Mouse (Mus musculus): ENCODE data around the gene Rbfox1.

The Rbfox1 gene

GRCm38 (mm10) chr16:5992045-5993011 lies 107.2 kb downstream of the Rbfox1 start:
- in situ Hi-C loops (cut with MseI, MboI): no loop called here

- in situ Hi-C loops (cut with MseI, MboI): no loop called here
These were observed 112.0 kb downstream of the Rbfox1 start for GRCm38 (mm10) chr16:5997136-5997535.

GRCm38 (mm10) chr16:5997651-5998050 lies 112.5 kb downstream of the Rbfox1 start:
- in situ Hi-C loops (cut with MseI, MboI): no loop called here

DNA sequence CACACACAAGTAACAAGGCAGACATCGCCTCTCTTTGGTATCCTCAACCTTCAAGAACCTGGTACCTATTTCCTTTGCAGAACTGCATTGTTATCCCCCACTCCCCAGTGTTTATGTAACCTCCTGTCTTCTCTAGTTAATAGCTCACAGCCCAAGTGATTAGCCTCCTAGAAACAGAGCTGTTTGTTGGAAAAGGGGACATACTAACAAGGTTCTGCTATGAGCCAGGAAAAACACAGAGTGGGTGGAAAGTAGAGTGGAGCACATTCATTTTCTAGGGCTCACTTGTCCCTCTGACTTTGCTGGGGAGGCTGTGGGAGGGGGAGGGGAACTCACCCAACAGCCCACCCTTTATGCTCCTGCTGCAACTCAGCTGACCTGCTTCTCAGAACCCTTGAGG lies 114.9 kb downstream of the Rbfox1 start:
- in situ Hi-C loops (cut with MseI, MboI): no loop called here

GRCm38 (mm10) chr16:6006996-6007395 lies 121.8 kb downstream of the Rbfox1 start:
- in situ Hi-C loops (cut with MseI, MboI): no loop called here

- in situ Hi-C loops (cut with MseI, MboI): loop anchor here in 1 of 2 experiments (10.0 kb wide), 1 partner anchor 128 kb away; the partner anchor contains the start of gene Rbfox1
These were observed 127.7 kb downstream of the Rbfox1 start for GRCm38 (mm10) chr16:6012853-6013252.

GRCm38 (mm10) chr16:6018639-6019038 lies 133.5 kb downstream of the Rbfox1 start:
- in situ Hi-C loops (cut with MseI, MboI): loop anchor here in 1 of 2 experiments (10.0 kb wide), 1 partner anchor 134 kb away; the partner anchor contains the start of gene Rbfox1

DNA sequence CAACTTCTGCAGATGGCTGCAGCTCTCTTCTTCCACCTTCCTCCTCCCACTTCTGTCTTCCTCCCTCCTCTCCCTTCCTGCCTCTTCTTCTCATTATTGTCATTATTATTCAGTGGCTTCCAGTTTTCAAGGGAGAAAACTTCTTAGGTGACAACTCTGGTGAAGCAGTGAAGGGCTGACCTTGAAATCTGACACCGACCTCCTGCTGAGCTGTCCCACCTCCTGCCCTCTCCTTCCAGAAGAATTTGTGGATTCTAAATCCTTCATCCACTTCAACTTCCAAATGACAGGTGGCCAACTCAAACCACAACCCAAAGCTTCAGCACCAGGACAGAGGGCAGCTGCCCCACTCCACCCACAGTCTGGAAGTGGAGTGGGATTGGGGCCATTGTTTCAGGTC lies 134.2 kb downstream of the Rbfox1 start:
- in situ Hi-C loops (cut with MseI, MboI): loop anchor here in 1 of 2 experiments (10.0 kb wide), 1 partner anchor 135 kb away; the partner anchor contains the start of gene Rbfox1

GRCm38 (mm10) chr16:6031280-6031679 lies 146.1 kb downstream of the Rbfox1 start:
- in situ Hi-C loops (cut with MseI, MboI): no loop called here

- in situ Hi-C loops (cut with MseI, MboI): no loop called here
These were observed 147.4 kb downstream of the Rbfox1 start for GRCm38 (mm10) chr16:6032563-6032962.

- in situ Hi-C loops (cut with MseI, MboI): no loop called here
These were observed 149.7 kb downstream of the Rbfox1 start for GRCm38 (mm10) chr16:6034876-6035275.

DNA sequence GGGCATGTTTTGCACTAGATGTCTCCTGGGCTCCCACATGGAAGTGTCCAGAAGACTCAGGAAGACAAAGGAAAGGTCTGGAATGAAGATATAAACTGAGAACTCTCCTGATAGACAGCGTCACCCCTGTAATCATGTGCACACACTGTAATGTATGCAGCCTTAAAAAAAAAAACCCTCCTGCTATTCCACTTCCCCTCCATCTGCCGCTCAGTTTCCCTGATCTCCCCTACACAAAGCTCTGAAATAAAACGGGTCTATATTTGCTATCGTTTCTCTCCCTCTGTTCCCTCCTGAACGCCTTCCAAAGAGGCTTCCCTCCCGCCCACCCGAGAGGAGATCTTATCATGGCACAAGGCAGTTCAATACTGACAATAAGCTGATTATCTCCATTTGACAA lies 151.9 kb downstream of the Rbfox1 start:
- in situ Hi-C loops (cut with MseI, MboI): no loop called here

DNA sequence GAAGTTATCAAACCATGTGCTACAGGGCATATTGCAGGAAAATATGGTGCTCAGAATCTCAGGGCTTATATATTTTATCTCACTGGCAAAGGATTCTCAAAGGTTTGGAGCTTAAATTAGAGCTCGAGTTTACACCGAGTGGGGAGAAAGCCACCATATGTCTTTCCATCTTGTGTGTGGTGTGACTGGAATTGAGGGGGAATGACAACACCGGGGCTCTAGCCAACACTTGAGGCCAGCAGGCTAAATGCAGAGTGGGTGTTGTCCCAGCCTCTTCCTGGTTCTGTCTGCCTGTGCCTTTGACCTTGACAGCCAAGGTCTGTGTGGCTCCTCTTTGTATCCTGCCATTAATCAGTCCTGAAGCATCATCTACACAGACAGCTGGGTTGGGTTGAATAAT lies 157.6 kb downstream of the Rbfox1 start:
- in situ Hi-C loops (cut with MseI, MboI): no loop called here

DNA sequence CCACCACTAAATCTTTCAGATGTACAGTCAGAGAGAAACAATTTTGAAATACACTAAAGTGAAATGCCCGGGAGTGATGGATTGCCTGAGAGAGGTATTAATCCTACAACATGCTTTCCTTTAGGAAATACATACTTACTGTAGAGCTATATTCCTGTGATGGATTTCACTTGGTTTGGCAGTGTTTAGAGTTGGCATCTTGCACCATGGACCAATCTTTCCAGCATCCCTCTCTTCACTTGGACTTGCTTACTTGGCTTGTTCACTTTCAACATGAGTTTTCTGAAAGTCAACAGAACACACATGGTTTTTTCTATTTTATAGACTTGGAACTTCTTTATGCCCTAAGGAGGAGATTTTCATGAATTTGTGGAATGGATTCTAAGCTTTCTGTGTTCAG lies 163.4 kb downstream of the Rbfox1 start:
- in situ Hi-C loops (cut with MseI, MboI): no loop called here

- in situ Hi-C loops (cut with MseI, MboI): no loop called here
These were observed 177.3 kb downstream of the Rbfox1 start for GRCm38 (mm10) chr16:6062495-6062894.

GRCm38 (mm10) chr16:6065481-6065880 lies 180.3 kb downstream of the Rbfox1 start:
- in situ Hi-C loops (cut with MseI, MboI): no loop called here

GRCm38 (mm10) chr16:6075442-6076050 lies 190.4 kb downstream of the Rbfox1 start:
- in situ Hi-C loops (cut with MseI, MboI): no loop called here

- in situ Hi-C loops (cut with MseI, MboI): no loop called here
These were observed 193.9 kb downstream of the Rbfox1 start for GRCm38 (mm10) chr16:6079017-6079416.

DNA sequence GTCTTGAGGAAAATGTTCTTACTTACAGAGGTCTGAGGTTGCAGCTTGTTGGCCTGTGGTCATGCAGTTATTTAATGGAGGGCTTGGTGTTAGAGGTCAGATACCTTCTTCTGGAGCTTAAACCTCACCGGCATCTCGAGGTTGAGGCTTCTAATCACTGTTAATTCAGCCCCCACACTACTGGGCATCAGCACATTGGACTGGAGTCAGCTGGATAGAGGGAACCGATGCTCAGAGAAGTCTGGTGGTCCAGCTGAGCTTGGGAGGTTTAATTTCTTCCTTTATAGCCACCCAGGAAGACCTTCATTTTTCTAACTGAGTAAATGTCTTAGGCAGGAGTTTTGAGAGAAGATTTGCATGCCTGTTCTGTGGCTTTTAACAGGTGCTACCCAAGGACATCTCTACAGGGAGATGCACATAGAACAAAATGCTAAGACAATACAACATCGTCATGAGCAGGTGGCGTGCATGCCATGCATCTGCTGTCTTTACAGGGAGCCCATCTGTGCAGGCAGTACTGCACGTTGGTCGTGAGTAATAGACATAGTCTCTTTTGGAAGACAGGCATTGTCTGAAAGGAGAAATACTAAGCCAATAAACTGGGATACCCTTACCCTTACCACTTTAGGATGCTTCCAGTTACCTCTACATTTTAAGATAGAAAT lies 199.7 kb downstream of the Rbfox1 start:
- in situ Hi-C loops (cut with MseI, MboI): no loop called here

DNA sequence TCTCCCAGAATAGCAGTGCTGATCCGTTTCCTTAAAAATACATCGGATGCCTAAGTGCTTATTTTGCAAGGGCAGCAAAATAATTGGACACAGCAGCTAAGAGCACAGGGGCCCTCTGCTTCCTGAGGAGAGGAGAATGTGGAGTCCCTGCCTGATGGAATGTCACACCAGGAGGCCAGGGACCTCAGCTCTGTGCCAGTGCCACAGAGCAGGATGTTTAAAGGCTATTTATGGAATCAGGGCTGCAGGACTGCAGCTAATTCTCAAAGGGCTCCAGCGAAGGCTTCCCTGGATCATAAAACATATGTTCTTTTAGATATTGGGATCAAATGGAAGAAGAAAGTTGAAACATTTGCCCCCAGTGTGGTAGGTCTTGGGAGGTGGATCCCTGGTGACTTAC lies 201.0 kb downstream of the Rbfox1 start:
- in situ Hi-C loops (cut with MseI, MboI): no loop called here

GRCm38 (mm10) chr16:6091326-6092123 lies 206.4 kb downstream of the Rbfox1 start:
- in situ Hi-C loops (cut with MseI, MboI): no loop called here

All from mouse trophoblast stem cell (cell line).